Mouse (Mus musculus) spleen, adult 12 weeks (tissue): Measurements from ENCODE around the gene Actl9.

Source experiments
- DNase-seq: peaks from one replicate; pipeline ENCODE4 v3.0.0; 2022; ENCODE audit warnings: low spot score

Gene Actl9

GRCm38 (mm10) chr17:33432019-33432946 lies at the start of gene Actl9:
Actl9 (plus strand) TSS chr17:33432896.
- no peak for DNase-seq

GRCm38 (mm10) chr17:33385705-33386104 lies 47.0 kb upstream of the Actl9 start:
- no peak for DNase-seq

- no peak for DNase-seq
These were observed 40.4 kb upstream of the Actl9 start for GRCm38 (mm10) chr17:33392271-33392670.

GRCm38 (mm10) chr17:33394182-33395034 lies 38.3 kb upstream of the Actl9 start, which contains the start of gene Zfp101:
Zfp101 (minus strand) TSS chr17:33394641.
- peak; percentile 76 for DNase-seq

- DNase-seq, result peak; percentile 44
These were observed 6.5 kb downstream of the Actl9 start for GRCm38 (mm10) chr17:33439148-33439547.

GRCm38 (mm10) chr17:33439922-33440321 lies 7.2 kb downstream of the Actl9 start:
- no peak for DNase-seq

GRCm38 (mm10) chr17:33441159-33441558 lies 8.5 kb downstream of the Actl9 start:
- no peak for DNase-seq

GRCm38 (mm10) chr17:33456631-33457030 lies 23.9 kb downstream of the Actl9 start:
- DNase-seq, result no peak

GRCm38 (mm10) chr17:33471206-33471605 lies 38.5 kb downstream of the Actl9 start:
- no peak for DNase-seq
